Mouse (Mus musculus) spleen, adult 2 months (tissue): Measurements from ENCODE around the gene Urah. TPM values are rescaled to one million over a fixed set of nuclear protein-coding genes. Genes with fewer than 3 reads are reported as not detected.
A peak's percentile ranks its signal among the peaks of the same experiment; 100 is the strongest.

Experiments used
- DNase-seq, 2 experiments: peaks; one replicate each; pipeline versions ENCODE4 v3.0.0 to v3.0.0-alpha.2; 2012 to 2021; ENCODE audit warnings: low spot score in 2 of 2, low read depth in 1 of 2
- H3K27ac ChIP-seq: fragments of 200-500 bp; 2 replicates; pipeline ENCODE4 v1.5.1; 2012; ENCODE audit warnings: low read length, inconsistent platforms; ENCODE audit not compliant: insufficient read depth
- H3K27me3 ChIP-seq: fragments of 200-500 bp; 2 replicates; pipeline ENCODE4 v1.6.1; 2012; ENCODE audit warnings: mild to moderate bottlenecking, moderate library complexity, low read length, inconsistent platforms; ENCODE audit not compliant: control insufficient read depth, insufficient read depth
- H3K36me3 ChIP-seq: fragments of 200-500 bp; 2 replicates; pipeline ENCODE4 v1.6.1; 2012; ENCODE audit warnings: mild to moderate bottlenecking, low read length, inconsistent platforms; ENCODE audit not compliant: control insufficient read depth, insufficient read depth
- H3K4me1 ChIP-seq: fragments of 200-500 bp; 2 replicates; pipeline ENCODE4 v1.6.1; 2011; ENCODE audit warnings: inconsistent platforms; ENCODE audit not compliant: control insufficient read depth, insufficient read depth, insufficient read length
- H3K4me3 ChIP-seq: fragments of 200-500 bp; 2 replicates; pipeline ENCODE4 v1.5.1; 2011; ENCODE audit warnings: mild to moderate bottlenecking, inconsistent platforms; ENCODE audit not compliant: insufficient read depth, insufficient read length; ENCODE audit errors: extremely low read depth
- CTCF ChIP-seq: fragments of 200-500 bp; IDR thresholded peaks from 2 replicates; pipeline ENCODE4 v1.5.1; 2011; ENCODE audit warnings: mild to moderate bottlenecking, inconsistent platforms; ENCODE audit not compliant: insufficient read depth, insufficient read length, insufficient replicate concordance; ENCODE audit errors: extremely low read depth
- POLR2A ChIP-seq: fragments of 200-500 bp; IDR thresholded peaks from 2 replicates; pipeline ENCODE4 v1.6.1; 2011; ENCODE audit warnings: low read depth, low read length, inconsistent platforms
- WGBS: fragments of 180-500 bp; shearing (Covaris S2); methylation state at CpG from one replicate; pipeline ENCODE4 v1.1.7; 2018; 5-methylcytosine and 5-hydroxymethylcytosine counted together
- polyA plus RNA-seq: library from polyadenylated mRNA; depleted of rRNA; stranded (reverse); fragments of >200 nt; gene quantifications from 2 replicates; pipeline ENCODE4 v1.2.3, GENCODE M21; 2012; rRNA removed

Gene Urah
- polyA plus RNA-seq, 1 experiment = 1.1 TPM

GRCm38 (mm10) chr7:140882469-140882803, 47.6 kb downstream of the Urah start:
- H3K27ac ChIP-seq = peak overlapping the region; percentile 68
- WGBS = 0% methylated on average over 12 of the region's 12 CpGs
- H3K4me1 ChIP-seq = peaks cover 12% of the 10 kb centered on the region; the same call in 1 of the 2 replicates
- no peaks in the 10 kb centered on the region for H3K27me3 ChIP-seq
- peak overlapping the region; percentile 82 for H3K4me3 ChIP-seq
- DNase-seq = no peak
- TF ChIP-seq CTCF = no peak
- TF ChIP-seq POLR2A = no peak
- peaks cover 10% of the 10 kb centered on the region for H3K36me3 ChIP-seq

Other genes starting within 250 kb of the Urah start
- gene Olfr46, start 233.7 kb upstream of the Urah start, polyA plus RNA-seq = not detected in 2 replicates
- not detected in 2 replicates for gene Olfr61, start 206.0 kb upstream of the Urah start, polyA plus RNA-seq
- gene Olfr53, start 188.6 kb upstream of the Urah start, polyA plus RNA-seq = not detected in 2 replicates
- not detected in 2 replicates for gene Olfr539, start 175.1 kb upstream of the Urah start, polyA plus RNA-seq
- not detected in 2 replicates for gene Olfr45, start 153.1 kb upstream of the Urah start, polyA plus RNA-seq
- not detected in 2 replicates for gene Olfr541, start 137.8 kb upstream of the Urah start, polyA plus RNA-seq
- 0.36 and 1.3 TPM in 2 replicates for gene Cyp2e1, start 71.3 kb upstream of the Urah start, polyA plus RNA-seq
- gene Syce1, start 47.2 kb upstream of the Urah start, polyA plus RNA-seq = 0.07 and 0.11 TPM in 2 replicates
- not detected in 2 replicates for gene Zfp941, start 12.8 kb upstream of the Urah start, polyA plus RNA-seq
- 0.25 TPM in 1 of 2 replicates, not detected in the other for gene Scgb1c1, start 10.5 kb downstream of the Urah start, polyA plus RNA-seq
- not detected in 2 replicates for gene Odf3, start 12.8 kb downstream of the Urah start, polyA plus RNA-seq
- gene Gm45785, start 21.3 kb downstream of the Urah start, polyA plus RNA-seq = not detected in 2 replicates
- 104 and 117 TPM in 2 replicates for gene Ric8a, start 21.9 kb downstream of the Urah start, polyA plus RNA-seq
- 16.9 and 19.0 TPM in 2 replicates for gene Bet1l, start 22.6 kb downstream of the Urah start, polyA plus RNA-seq
- gene Psmd13, start 47.0 kb downstream of the Urah start, polyA plus RNA-seq = 39.6 and 43.0 TPM in 2 replicates
- 13.3 and 15.0 TPM in 2 replicates for gene Sirt3, start 47.3 kb downstream of the Urah start, polyA plus RNA-seq
- gene Cox8b, start 65.4 kb downstream of the Urah start, polyA plus RNA-seq = not detected in 2 replicates
- 0.12 and 0.32 TPM in 2 replicates for gene Nlrp6, start 85.9 kb downstream of the Urah start, polyA plus RNA-seq
- 21.2 and 26.0 TPM in 2 replicates for gene Pgghg, start 106.4 kb downstream of the Urah start, polyA plus RNA-seq
- 1.2 and 1.3 TPM in 2 replicates for gene Ifitm5, start 115.3 kb downstream of the Urah start, polyA plus RNA-seq
- not detected in 2 replicates for gene Gm45717, start 120.9 kb downstream of the Urah start, polyA plus RNA-seq
- 279 and 436 TPM in 2 replicates for gene Ifitm2, start 121.0 kb downstream of the Urah start, polyA plus RNA-seq
- gene Ifitm1, start 132.2 kb downstream of the Urah start, polyA plus RNA-seq = 159 and 265 TPM in 2 replicates
- 177 and 277 TPM in 2 replicates for gene Ifitm3, start 175.8 kb downstream of the Urah start, polyA plus RNA-seq
- gene Ifitm6, start 182.9 kb downstream of the Urah start, polyA plus RNA-seq = 25.5 and 45.9 TPM in 2 replicates
- gene Gm17387, start 194.1 kb downstream of the Urah start, polyA plus RNA-seq = not detected in 2 replicates
- gene B4galnt4, start 226.1 kb downstream of the Urah start, polyA plus RNA-seq = 0.79 and 1.9 TPM in 2 replicates
- gene Pkp3, start 243.2 kb downstream of the Urah start, polyA plus RNA-seq = 30.1 and 36.7 TPM in 2 replicates